Mouse (Mus musculus) layer of hippocampus, adult 2 months (tissue): ENCODE results near the gene Lrp5. TPM values are rescaled to one million over a fixed set of nuclear protein-coding genes. Genes with fewer than 3 reads are reported as not detected.

Experiments
- DNase-seq, 2 experiments: peaks; one replicate each; pipeline ENCODE4 v3.0.0; 2022; ENCODE audit warnings: low spot score in 2 of 2
- H3K27ac ChIP-seq: fragments of 200-600 bp; 2 replicates; pipeline ENCODE4 v1.8.1; 2022
- H3K4me3 ChIP-seq: fragments of 200-600 bp; 2 replicates; pipeline ENCODE4 v1.8.1; 2022; ENCODE audit warnings: mild to moderate bottlenecking
- CTCF ChIP-seq: fragments of 200-600 bp; conservative IDR thresholded peaks from 2 replicates; pipeline ENCODE4 v1.8.1; 2022; ENCODE audit warnings: antibody characterized with exemption, mild to moderate bottlenecking, moderate library complexity
- total RNA-seq, 2 experiments: library from RNA; stranded (reverse); gene quantifications; 2 replicates each; pipeline ENCODE4 v1.2.3; 2021

Gene Lrp5
- total RNA-seq, 2 experiments from 2014 or later = 9.4 to 10.0 TPM

DNA sequence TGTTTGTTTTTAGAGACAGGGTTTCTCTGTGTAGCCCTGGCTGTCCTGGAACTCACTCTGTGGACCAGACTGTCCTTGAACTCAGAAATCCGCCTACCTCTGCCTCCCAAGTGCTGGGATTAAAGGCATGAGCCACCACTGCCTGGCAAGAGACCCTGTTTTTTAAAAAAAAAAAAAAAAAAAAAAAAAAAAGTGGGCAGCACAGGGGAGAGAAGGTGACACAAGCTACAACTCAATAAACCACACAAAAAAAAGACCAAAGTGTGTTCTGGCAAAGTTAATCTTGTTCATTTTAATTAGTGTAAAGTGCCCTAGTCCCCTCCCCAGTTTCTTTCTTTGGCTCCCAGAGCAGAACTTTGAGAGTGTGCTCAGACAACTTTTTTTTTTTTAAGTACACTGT lies 137.1 kb downstream of the Lrp5 start:
- no peak for TF ChIP-seq CTCF
- Histone ChIP-seq H3K27ac (no peak overlapping the region), H3K4me3 (no peak overlapping the region)
- DNase-seq = no peak

DNA sequence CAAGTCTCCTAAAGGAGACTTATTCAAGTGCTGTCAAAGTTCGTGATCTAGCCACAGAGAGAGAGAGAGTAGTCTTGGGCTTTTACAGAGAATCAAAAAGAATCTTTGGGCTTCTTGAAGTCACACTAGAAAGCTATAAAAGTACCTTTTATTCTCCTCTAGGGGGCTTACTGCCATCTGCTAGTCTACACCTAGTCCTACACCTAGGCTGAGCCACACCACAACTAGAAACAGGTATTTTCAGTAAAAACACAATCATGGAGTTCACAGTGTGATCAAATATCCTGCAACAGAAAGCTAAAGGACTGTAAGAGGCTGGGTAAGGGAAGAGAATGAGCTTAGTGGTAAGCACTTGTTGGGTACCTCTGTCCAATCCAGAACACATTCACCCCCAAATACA lies 138.1 kb downstream of the Lrp5 start:
- Histone ChIP-seq H3K4me3 (no peak overlapping the region), H3K27ac (no peak overlapping the region)
- DNase-seq = no peak
- TF ChIP-seq CTCF = peak; percentile 42

DNA sequence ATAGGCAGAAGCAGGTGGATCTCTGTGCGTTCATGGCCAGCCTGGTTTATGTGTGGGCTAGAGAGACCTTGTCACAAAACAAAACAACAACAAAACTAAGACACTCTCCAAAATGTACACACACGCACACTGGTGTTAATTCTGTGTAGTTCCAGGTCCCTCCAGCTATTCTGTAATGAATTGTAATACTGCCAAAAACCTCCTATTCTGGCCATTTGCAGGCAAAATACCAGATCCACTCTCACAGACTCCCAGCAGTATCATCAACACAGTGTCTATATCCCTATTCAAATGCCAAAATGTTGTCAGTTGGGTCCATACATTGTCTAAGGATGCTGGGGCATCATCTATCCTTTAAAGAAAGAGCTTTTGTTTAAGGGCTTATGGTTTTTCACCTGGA lies 141.4 kb downstream of the Lrp5 start:
- TF ChIP-seq CTCF = no peak
- H3K27ac ChIP-seq = no peak overlapping the region
- no peak for DNase-seq
- H3K4me3 ChIP-seq = no peak overlapping the region

DNA sequence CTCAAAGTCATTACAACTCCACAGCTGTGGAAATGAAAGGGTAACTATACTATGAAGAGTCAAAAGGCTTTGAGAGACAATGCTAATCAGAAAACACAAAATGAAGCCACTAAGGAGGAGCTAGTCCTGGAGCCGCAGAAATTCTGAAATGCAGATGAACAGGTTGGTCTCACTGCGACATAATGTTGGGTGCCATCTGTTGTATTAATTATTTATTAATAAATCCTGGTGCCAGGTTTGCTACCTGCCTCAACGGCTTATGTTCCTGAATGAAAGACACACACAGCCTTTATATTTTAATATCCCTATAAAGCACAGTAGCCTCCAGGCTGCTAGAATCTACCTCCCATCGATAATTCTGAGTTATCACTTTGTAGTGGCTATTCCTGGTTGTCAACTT lies 143.8 kb downstream of the Lrp5 start:
- Histone ChIP-seq H3K27ac (no peak overlapping the region), H3K4me3 (no peak overlapping the region)
- DNase-seq = no peak
- no peak for TF ChIP-seq CTCF

DNA sequence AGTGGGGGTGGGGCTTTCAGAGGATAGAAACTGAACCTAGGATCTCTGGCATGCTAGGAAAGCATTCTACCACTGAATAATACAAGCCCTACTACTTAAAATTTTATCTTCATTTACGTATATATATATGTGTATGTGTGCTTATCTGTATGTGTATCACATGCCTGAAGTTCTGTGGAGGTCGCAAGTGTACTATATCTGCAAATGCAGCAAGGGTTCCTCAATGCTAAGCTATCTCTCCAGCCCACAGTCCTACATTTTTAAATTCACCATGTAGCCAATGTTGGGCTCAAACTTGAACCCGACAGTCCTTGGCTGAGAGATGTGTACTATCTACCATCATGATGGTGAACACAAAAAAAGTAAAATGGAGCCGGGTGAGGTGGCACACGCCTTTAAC lies 145.4 kb downstream of the Lrp5 start:
- TF ChIP-seq CTCF = no peak
- H3K27ac ChIP-seq = no peak overlapping the region
- H3K4me3 ChIP-seq = no peak overlapping the region
- no peak for DNase-seq

DNA sequence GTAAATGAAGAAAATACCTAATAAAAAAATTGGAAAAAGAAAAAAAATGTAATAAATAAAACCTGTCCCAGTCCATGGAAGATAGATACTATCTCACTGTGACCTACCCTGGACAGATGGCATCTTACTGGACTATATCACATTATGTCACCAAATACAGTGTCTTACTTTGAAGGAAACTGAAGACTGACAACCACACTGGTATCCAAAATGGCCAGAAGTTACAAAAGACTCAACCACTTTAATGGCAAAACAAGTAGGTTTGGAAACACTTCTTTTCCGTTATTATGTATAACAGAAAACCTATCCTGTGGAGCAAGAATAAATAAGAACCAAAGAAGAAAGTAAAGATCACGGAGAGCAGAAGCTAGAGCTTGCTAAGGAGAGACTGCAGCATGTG lies 146.1 kb downstream of the Lrp5 start:
- no peak for DNase-seq
- TF ChIP-seq CTCF = no peak
- Histone ChIP-seq H3K27ac (no peak overlapping the region), H3K4me3 (no peak overlapping the region)

DNA sequence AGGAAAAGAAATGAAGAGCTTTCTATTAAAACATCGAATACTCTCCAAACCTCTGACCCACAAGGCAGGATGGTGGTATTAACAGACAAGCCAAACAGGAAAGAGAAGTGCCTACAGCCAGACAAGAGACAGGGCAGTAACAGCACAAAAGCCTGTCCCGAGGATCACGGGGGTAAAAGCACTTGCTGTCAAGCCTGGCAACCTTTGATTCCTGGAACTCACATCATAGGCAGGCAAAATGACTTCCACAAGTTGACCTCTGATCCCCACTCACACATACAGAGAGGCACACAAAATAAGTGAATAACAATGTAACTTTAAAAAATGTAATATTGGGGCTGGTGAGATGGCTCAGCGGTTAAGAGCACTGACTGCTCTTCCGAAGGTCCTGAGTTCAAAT lies 146.9 kb downstream of the Lrp5 start:
- no peak for TF ChIP-seq CTCF
- H3K27ac ChIP-seq = no peak overlapping the region
- H3K4me3 ChIP-seq = no peak overlapping the region
- DNase-seq = no peak

DNA sequence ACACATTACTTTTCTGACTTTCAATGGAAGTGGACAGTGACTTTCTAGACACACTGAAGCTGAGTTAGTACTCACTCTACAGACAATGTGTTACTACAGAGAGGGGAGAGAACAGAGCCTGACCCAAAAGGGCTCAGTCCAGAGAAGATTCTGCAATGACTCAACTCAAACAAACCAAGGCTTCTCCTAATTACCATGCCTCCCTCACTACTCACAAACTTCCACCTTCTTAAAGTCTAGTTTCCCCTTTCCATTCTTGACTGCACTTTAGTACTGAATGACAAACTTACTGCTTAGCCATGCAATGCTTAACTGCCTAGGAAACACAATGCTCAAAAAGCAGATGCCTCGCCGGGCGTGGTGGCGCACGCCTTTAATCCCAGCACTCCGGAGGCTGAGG lies 148.7 kb downstream of the Lrp5 start:
- no peak for DNase-seq
- TF ChIP-seq CTCF = no peak

DNA sequence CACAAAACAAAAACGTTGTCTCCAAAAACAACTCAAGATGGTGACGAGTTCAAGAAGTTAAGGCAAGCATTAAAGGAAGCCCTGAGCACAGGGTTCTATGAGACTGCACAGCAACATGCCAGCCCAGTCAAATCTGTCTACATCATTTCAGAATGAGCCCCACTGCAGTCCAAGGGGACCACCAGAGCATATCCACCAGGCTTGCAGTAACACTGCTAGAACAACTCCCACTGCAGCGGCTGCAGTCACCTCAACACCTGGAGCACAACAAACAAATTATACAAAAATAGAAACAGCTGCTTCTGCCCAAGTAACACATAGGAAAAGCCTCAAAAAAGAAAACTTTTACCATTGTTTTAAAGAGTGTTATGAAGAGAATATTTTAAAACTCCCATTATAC lies 151.4 kb downstream of the Lrp5 start:
- no peak overlapping the region for H3K4me3 ChIP-seq
- no peak overlapping the region for H3K27ac ChIP-seq
- no peak for DNase-seq
- TF ChIP-seq CTCF = no peak

More for the DNA sequence above, 148.7 kb downstream of the Lrp5 start:
- Histone ChIP-seq H3K27ac (no peak overlapping the region), H3K4me3 (no peak overlapping the region)

Other genes with a start within 250 kb of the Lrp5 start
- gene Ppp6r3, start 110.8 kb downstream of the Lrp5 start, total RNA-seq = 10 to 100 TPM; 82.7 to 88.5 TPM
- 10 to 100 TPM; 23.3 to 27.2 TPM for gene 1810055G02Rik, start 21.7 kb upstream of the Lrp5 start, total RNA-seq
- 10 to 100 TPM; 53.9 to 57.7 TPM for gene Kmt5b, start 80.9 kb upstream of the Lrp5 start, total RNA-seq
- 100 to 1,000 TPM in 1 of 2 experiments, 10 to 100 TPM in 1; 87.2 to 109 TPM for gene Chka, start 165.2 kb upstream of the Lrp5 start, total RNA-seq
- 10 to 100 TPM; 20.0 to 24.9 TPM for gene Tcirg1, start 220.6 kb upstream of the Lrp5 start, total RNA-seq
- gene Ndufs8, start 226.2 kb upstream of the Lrp5 start, total RNA-seq = 100 to 1,000 TPM; 125 to 142 TPM
- 1 to 10 TPM; 2.2 to 2.4 TPM for gene Aldh3b1, start 243.2 kb upstream of the Lrp5 start, total RNA-seq
- gene Unc93b1, start 248.6 kb upstream of the Lrp5 start, total RNA-seq = 10 to 100 TPM; 11.4 to 16.1 TPM